Mouse (Mus musculus): ENCODE data around the gene Tmub2.
A peak's percentile ranks its signal among the peaks of the same experiment; 100 is the strongest.
"Not testable (repeated sequence)": the region's sequence is repeated elsewhere in the genome, so short reads cannot be mapped to it uniquely, and the experiment has no call there.

The Tmub2 gene

GRCm38 (mm10) chr11:102279595-102279994 lies 5.1 kb upstream of the Tmub2 start:
- DNase-seq = no peak

DNA sequence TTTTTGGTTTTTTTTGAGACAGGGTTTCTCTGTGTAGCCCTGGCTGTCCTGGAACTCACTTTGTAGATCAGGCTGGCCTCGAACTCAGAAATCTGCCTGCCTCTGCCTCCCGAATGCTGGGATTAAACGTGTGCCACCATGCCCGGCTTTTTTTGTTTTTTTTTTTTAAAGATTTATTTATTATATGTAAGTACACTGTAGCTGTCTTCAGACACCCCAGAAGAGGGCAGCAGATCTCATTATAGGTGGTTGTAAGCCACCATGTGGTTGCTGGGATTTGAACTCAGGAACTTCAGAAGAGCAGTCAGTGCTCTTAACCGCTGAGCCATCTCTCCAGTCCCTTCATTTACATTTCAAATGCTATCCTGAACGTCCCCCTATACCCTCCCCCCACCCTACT lies 4.5 kb upstream of the Tmub2 start:
- not testable (repeated sequence) for DNase-seq

GRCm38 (mm10) chr11:102283922-102284321 lies 809 bp upstream of the Tmub2 start:
- DNase-seq = peak in 1 of 2 experiments; percentile 38

DNA sequence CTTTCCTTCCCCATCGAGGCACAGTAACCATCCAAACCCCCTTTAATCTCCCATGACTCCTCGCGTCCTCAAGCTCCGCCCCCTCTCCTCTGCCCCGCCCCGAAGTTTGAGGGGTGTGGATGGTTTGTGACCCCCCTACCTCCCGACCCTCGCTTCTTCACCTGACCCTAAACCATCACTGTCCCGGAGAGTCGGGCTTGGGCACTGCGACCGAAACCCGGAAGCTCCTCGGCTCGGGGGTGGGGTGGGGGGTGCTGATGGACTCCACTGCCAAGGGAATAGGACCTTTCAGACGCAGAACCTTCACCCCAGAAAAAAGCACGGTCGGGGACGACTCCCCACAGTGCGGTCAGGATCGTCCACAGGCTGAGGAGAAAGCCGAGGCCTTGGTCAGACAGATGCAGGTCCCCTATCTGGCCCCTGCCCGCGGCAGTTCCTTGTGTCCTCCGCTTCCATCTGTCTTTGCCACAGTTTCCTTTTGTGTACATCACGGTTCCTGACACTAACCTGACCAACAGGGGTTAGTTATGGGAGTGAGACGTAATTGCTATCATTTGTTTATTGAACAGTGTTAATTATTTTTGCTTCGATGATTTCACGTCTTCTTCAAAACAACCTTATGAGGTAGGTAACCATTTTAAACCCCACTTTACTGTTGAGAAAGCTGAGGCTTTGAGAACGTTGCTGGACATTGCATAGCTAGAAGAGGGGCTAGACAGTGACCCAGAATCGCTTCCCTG lies 534 bp downstream of the Tmub2 start:
- peak in 1 of 2 experiments; percentile 77 for DNase-seq

- DNase-seq = no peak
These were observed 2.8 kb downstream of the Tmub2 start for GRCm38 (mm10) chr11:102287485-102287884.

DNA sequence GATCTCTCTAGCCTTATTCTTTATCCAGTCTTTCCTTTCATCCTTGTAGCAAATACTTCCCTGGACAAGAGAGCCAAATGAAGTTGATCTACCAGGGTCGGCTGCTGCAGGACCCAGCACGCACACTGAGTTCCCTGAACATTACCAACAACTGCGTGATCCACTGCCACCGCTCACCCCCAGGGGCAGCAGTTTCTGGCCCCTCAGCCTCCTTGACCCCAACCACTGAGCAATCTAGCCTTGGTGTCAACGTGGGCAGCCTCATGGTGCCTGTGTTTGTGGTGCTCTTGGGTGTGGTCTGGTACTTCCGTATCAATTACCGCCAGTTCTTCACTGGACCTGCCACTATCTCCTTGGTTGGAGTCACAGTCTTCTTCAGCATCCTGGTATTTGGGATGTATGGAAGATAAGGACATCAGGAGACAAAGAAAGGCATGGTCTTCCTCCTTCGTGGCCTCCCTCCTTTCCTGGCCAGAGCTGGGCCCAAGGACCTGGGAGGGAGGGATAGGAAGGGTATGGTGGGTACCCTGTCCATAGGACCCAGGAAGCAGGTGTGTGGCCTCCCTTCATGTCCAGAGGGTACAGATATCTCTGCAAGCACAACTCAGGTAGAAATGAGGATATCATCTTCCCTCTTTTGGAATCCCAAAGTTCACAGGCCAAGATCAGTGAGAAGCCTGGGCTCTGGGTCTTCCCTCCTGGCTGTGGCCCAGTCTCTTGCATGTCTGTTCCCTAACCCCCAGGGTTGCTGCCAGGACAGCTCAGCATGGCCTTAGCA lies 3.5 kb downstream of the Tmub2 start:
- DNase-seq = no peak

DNA sequence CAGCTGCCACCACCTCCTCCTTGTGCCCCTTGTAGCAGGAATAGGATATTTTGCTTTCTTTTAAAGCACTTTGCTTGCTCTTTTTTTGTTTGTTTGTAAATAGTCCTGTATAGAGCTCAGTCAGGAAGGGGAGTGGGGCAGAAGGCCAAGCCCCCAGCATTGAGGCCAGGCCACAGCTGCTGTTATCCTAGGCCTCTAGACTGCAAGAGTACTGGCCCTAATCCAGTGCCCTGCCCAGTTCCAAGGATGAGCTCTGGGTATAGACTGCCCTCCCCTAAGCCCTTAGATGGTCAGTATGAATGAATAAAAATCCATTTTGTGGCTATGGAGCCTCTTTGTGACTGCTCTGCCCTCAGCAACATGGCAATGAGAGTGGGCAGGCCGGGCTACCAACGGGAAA lies 4.2 kb downstream of the Tmub2 start:
- peak; percentile 52 to 57 for DNase-seq

- DNase-seq = no peak
These were observed 4.9 kb downstream of the Tmub2 start for GRCm38 (mm10) chr11:102289511-102290100.

DNA sequence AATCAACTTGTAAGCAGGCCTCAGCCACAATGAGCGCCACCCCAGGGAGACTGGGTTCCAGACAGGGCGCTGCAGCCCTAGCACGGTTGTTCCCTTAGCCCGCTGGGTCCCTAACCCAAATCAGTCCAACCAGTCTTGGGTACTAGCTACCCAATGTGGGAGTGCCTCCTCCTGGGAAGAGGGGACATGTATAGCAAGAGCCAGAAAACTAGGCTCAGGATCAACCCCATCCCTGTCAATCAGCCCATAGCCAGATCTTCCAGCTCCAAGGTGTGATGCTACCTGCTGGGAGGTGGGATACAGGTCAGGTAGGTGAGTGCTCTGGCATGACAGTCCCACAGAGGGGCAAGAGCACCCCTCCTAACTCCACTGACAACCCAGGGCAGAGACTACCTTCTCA lies 5.4 kb downstream of the Tmub2 start:
- no peak for DNase-seq

DNA sequence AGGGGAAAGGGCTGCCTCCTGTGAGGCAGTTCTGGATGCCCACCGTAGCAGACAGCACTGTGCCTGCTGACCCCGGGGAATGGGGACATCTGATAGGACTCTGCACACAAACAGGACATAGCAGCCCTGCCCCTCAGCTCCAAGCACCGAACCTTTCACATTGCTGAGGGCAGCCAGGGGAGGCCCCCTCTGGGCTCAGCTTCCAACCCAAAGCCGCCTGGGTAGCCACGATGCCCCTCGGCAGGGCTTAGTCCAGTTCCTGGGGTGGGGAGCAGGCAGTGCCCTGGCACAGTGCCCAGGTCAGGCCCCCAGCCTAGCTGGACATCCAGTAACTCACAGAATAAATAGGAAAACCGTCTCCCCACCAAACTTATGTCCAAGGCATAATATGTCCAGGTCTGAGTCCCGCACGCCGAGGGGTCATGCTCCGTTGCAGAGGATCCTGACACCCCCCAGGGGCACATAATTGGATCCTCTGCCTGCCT lies 6.4 kb downstream of the Tmub2 start:
- no peak for DNase-seq

DNA sequence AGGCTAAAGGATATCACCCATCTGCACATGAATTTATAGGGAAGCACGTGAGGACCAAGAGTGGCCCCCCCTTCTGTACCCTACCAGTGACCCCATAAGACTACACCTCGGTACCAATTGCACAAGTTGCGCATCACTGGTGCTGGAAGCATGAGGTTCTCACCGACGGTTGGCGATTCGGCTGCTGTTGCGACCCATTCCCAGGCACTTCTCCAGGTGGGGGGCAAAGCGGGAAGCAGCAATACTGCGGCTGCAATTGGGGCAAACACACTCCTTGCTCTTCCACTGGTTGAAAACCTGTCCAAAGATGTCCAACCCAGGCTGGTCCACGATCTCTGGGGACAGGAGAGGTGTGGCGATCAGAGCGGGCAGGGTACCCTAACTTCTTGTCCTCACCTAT lies 9.2 kb downstream of the Tmub2 start:
- no peak for DNase-seq

DNA sequence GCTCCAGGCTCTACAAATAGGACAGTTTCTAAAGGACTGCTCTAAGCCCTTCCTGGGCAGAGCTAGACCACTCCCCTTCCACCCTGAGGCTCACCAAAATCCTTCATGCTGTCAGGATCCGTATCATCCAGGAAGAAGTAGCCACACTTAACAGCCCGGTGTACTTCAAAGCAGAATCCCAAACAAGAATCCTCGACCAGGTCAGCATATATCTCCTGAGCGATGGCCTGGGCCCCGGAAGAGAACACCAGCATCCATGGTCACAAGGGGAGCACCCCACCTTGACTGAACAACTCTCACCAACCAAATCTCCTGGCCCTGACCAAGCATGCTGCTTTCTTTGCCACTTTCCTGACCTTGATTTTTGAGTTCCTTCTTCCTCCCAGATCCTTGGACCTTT lies 9.7 kb downstream of the Tmub2 start:
- no peak for DNase-seq

- peak in 1 of 2 experiments; percentile 51 for DNase-seq
These were observed 10.3 kb downstream of the Tmub2 start for GRCm38 (mm10) chr11:102294887-102295597.

DNA sequence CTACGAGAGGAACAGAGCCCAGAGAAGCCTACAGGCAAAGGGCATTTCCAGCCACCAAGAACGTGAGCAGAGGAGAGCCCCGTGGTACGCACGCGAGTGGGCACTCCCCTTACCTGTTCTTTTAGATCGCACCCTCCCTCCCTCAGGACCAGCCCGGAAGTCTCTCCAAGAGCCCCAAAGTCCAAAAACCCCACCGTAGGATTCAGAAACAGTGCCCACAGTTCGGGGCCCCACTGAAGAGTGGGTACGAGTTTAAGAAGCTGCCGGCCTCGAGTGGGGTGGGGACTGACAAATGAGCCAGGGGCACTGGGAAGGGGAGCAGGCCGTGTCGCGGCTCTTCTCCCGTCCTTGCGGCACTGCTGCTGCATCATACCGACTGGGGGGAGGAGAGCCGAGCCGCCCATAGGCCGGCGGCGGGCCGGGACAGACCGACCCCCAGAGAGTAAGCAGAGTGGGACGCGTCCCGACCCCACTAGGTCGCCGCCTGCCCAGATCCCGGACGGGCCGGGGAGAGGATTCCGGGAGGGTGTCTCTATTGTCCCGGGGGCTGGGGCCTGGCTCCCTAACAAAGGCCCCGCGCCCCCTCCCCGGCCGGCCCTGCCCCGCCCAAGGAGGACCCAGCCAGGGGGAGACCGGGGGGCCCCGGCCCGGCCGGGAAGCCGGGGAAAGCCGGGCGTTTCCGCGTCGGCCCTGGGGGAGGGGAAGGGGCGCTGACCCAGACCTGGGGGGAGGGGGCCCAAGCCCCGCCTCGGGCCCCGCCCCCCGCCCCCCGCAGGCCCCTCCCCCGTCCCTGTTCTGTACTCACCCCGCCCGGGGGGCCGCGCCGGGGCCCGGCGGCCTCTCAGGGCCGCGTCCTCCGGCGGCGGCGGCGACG lies 11.1 kb downstream of the Tmub2 start:
- DNase-seq = peak; percentile 61 to 63

DNA sequence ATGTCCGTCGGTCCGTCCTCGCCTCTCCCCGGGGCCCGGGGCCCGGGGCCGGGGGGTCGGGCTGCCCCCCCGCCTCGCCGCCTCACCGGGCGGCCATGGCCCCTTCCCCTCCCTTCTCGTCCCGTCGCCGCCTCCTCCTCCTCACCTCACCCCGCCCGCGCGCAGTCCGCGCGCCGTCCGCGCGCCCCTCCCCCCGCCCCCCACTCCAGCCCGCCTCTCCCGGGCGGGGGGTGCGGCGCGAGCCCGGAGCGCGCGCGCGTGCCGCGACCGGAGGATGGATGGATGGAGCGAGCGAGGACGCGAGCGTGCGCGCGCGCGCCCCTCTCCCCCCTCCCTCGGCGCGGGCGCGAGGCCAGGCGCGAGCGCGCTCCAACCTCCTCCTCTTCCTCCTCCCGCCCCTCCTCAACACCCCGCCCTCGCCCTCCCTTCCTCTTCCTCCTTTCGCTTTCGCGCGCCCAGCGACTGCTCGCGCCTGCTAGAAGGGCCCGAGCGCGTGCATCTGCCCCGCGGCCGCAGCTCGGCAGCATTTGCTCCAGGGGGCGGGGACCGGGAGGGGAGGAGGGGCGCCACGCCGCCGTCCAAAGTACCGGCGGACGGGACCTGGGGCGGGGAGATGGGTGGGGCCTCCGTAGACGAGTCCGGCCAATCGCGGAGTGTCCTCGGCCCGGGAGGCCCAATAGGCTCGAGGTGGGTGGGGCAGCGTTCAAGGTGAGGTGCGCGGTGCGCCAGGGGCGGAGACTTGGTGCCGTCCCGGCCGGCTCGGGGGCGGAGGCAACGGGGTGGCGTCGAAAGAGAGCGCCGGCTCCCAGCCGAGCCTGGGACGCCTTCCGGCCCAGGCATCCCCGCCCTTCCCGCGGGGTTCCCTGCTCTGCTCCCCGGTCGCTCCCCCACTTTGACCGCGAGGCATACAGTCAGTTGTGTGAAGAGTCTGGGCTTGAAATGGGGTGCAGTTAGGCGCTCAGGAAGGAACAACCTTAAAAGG lies 12.1 kb downstream of the Tmub2 start, which contains the start of gene Atxn7l3:
Gene Atxn7l3 (minus strand): TSS at position 141 of the 982 bp plus-strand sequence.
- peak; percentile 98 for DNase-seq

DNA sequence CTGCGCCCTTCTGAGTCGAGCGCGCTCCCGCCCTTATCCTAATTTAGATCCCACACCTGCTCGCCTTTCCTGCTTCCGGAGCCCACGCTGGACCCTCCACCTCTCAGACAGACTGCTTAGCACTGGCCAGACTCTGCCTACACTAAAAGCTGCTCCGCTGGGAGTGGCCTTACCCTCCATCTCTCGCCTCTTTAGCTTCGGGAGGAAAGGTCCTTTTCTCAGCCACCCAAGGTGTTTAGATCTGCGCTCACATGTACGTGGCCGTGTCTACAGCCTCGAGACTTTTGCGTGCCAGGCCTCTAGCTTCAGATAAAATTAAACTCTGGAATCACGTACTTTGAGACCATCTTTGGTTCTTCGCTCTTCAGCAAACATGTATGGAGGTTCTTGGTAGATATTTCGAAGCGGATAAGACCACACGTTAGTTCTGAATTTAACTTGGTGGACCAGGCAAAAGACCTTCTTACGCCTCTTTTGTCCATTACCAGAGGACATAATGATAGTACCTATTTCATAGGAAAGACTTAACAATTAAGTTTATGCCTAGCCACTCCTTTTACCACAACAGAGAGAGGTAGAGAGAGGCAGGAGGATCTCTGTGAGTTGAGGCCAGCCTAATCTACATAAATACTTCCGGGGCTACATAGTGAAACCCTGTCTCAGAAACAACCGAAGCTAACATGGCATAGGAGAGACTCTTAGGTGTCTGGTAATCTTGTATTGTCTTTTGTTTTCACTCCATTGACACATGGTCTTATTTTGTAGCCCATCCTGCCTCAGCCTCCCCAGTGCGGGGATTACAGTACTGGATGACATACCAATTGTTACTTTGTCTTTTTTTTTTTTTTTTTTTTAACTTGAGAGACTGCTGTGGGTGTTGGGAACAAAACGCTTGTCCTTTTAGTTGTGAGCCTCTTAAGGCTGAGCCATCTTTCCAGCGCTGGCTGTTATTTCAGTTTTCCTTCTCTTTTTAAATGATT lies 13.1 kb downstream of the Tmub2 start:
- DNase-seq = no peak

DNA sequence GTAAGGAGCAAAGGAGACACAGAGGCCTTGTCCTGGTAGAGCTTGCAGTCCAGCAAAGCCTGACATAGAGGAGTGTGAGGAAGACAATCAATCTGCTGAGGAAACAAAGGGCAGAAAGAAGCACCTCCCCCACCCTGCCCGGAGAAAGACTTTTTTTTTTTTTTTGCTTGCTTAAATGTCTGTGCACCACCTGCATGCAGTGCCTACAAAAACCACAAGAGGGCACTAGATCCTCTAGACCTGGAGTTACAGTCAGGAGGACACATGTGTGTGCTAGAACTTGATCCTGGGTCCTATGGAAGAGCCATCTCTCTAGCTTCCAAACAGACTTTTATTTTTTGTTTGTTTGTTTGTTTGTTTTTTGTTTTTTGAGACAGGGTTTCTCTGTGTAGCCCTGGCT lies 15.1 kb downstream of the Tmub2 start:
- peak; percentile 75 to 88 for DNase-seq

GRCm38 (mm10) chr11:102304141-102304540 lies 19.4 kb downstream of the Tmub2 start:
- DNase-seq = no peak

DNA sequence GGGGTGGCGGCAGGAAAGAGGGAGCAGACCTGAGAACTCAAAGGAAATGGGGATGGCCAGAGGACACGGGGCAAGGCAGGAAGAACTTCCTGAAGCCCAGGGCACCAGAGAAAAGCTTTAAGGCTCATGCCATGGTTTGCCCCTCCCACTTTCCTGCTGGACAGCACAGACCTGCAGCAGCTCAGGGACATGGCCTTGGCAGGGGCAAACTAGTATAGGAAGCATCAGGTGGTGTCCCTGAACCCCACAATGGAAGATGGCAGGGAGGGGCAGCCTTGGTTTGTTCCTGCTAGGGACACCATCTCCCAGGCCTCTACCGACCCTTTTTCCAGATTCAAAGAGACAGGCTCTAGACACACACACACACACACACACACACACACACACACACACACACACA lies 20.6 kb downstream of the Tmub2 start:
- no peak for DNase-seq
